Mouse (Mus musculus) liver, adult 2 months (tissue): ENCODE measurements at regions not wholly inside any gene's neighbourhood (a gene's known extent, or its start where the extent isn't known, plus 50 kb on each side); places are given as distances from the start of the nearest gene placed in this dataset.

Source experiments
- CTCF ChIP-seq: fragments of 200-500 bp; IDR thresholded peaks from 2 replicates; pipeline ENCODE4 v1.5.1; 2011; ENCODE audit warnings: low read depth, low read length, control low read depth
- POLR2A ChIP-seq: fragments of 200-500 bp; IDR thresholded peaks from 2 replicates; pipeline ENCODE4 v1.6.1; 2011; ENCODE audit warnings: low read length, control low read depth; ENCODE audit not compliant: insufficient read depth; ENCODE audit errors: extremely low read depth

DNA sequence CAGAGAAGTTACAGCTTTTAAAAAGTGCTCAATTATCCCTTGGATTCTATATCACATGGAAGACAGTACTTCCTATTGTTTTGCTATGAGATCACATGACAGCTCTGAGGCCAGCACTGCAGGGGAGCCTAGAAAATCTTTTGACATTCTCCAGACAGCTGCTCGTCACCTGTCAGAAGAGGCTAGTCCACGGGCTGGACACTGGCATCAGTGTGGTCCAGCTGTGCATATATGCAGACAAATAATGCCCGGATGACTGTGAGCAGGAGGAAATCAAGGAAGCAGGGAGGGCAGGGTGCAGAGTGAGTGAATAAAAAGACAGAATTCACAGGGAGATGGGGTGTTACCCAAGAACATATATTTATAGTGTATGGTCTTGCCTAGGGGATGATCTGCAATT, 270.4 kb downstream of the Rnf144a start:
- no peak for TF ChIP-seq POLR2A
- no peak for TF ChIP-seq CTCF
